Mouse (Mus musculus): ENCODE measurements around the gene Plpp4.

DNA sequence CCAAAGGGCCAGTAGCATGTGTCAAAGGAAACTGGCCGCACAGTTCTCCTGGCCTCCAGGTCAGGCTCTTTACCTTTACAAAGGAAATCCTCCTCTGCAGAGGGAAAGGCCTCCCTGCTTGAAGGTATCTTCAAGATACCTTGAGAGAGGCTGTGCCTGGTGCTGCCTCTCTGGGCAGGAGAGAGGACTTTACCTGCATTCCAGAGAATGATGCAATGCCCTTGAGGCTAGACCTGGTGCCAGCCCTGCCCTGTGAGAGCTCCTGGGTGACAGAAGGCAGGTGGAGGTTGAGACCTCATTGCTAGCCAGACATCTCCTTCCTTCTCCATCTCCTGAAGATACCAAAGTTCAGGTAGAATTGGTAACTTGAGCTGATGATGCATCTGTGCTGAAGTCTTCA, 118.5 kb downstream of the Plpp4 start:
- TF ChIP-seq POLR2A (IDR thresholded peaks at IDR 0.05; ENCODE audit: control insufficient read depth, extremely low read depth, insufficient read depth, low read length, poor library complexity) (no peak), CTCF (IDR thresholded peaks at IDR 0.05; ENCODE audit: borderline replicate concordance, control insufficient read depth, extremely low read depth, insufficient read depth, low read length, poor library complexity) (no peak)

Measured in thymus, adult 2 months (tissue).